Mouse (Mus musculus): ENCODE measurements around the gene Ppp1r3e. TPM values are rescaled to one million over a fixed set of nuclear protein-coding genes. Genes with fewer than 3 reads are reported as not detected.

Ppp1r3e gene
- polyA plus RNA-seq, 1 experiment = 5.4 TPM

DNA sequence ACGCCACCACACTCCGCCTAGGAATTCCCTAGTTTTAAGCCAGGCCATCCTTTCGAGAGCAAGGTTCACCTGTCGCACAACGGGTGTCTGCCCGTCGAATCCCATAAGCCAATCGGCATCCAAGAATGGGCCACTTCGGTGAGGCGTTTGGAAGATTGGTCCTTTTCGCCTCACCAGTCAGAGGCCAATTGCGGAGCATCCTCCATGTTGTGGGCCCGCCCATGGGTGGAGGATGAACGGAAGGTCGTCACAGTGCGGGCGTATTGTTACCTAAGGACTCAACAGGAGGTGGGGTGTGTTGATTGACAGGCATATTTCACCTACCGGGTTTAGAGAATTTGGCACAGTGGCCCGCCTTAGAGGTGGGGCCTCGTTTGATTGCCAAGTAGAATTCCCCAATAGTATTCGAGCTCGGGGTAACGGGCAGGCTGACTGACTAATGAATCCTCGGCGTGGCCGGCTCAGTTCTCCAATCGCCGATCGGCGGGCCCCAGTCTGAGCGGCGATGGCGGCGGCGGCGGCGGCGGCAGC is 16.4 kb upstream of the Ppp1r3e start:
- peak overlapping the region; percentile 99 for H3K4me3 ChIP-seq (ENCODE audit: control insufficient read depth, low read depth, low read length)
- peak overlapping the region; percentile 99 for H3K27ac ChIP-seq (ENCODE audit: control insufficient read depth, insufficient read depth, low read depth, low read length)
- peaks cover 6% of the 10 kb centered on the region for H3K4me1 ChIP-seq (ENCODE audit: control insufficient read depth, insufficient read depth, low read length)
- H3K36me3 ChIP-seq (ENCODE audit: control insufficient read depth, insufficient read depth, low read length) = peaks cover 5% of the 10 kb centered on the region
- H3K27me3 ChIP-seq (ENCODE audit: control insufficient read depth, insufficient read depth, low read length) = no peaks in the 10 kb centered on the region
- 0 out of 2 replicates have a peak, but pooled peaks have one; percentile 26 for TF ChIP-seq CTCF (IDR thresholded peaks at IDR 0.05; ENCODE audit: control insufficient read depth, insufficient read depth, insufficient replicate concordance, low read depth, low read length)
- TF ChIP-seq POLR2A (IDR thresholded peaks at IDR 0.05; ENCODE audit: control insufficient read depth, low read depth, low read length) = peak; percentile 97

DNA sequence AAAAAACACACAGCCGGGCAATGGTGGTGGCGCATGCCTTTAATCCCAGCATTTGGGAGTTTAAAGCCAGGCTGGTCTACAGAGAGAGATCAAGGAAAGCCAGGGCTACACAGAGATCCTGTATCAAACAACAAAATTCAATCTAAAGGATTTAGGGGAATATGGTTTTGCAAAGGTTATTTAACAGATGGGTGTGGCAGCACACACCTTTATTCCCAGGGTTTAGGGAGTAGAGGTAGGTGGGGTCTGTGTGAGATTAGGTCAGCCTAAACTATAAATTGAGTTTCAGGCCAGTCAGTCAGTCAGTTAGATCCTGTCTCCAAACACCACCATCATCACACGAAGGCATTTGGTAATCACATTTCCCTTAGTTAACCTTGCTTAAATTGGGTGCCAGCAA is 14.8 kb upstream of the Ppp1r3e start, which contains the start of gene Pabpn1:
TSS of gene Pabpn1 (plus strand) at position 301 of the 400 bp plus-strand sequence.
- peak within 1 kb of the TSS; percentile 99 for H3K27ac ChIP-seq (ENCODE audit: control insufficient read depth, insufficient read depth, low read depth, low read length)
- TF ChIP-seq POLR2A (IDR thresholded peaks at IDR 0.05; ENCODE audit: control insufficient read depth, low read depth, low read length) (no peak), CTCF (IDR thresholded peaks at IDR 0.05; ENCODE audit: control insufficient read depth, insufficient read depth, insufficient replicate concordance, low read depth, low read length) (no peak)
- H3K36me3 ChIP-seq (ENCODE audit: control insufficient read depth, insufficient read depth, low read length) = peaks cover 3% of the 10 kb centered on the region; the same call in 1 of the 2 replicates
- peaks cover 2% of the 10 kb centered on the region for H3K4me1 ChIP-seq (ENCODE audit: control insufficient read depth, insufficient read depth, low read length)
- H3K4me3 ChIP-seq (ENCODE audit: control insufficient read depth, low read depth, low read length) = peak within 1 kb of the TSS; percentile 99
- no peaks in the 10 kb centered on the region for H3K27me3 ChIP-seq (ENCODE audit: control insufficient read depth, insufficient read depth, low read length)

DNA sequence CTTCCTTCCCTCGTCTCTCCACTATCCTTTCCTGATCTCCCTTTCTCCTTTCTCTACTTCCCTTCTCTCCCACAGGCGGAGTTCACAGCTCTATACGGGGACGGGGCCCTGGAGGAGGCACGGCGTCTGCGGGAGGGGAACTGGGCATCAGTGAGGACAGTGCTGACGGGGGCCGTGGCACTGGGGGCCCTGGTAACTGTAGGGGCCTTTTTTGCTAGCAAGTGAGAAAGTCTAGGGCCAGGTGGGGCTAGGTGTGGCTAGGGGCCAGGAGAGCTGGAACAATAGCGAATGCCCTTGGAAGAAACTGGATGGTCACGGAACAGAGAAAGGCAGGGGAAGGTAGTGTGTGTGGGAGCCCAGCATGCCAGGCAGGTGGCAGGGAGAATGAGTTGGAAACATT is 8.0 kb upstream of the Ppp1r3e start:
- Histone ChIP-seq H3K27me3 (ENCODE audit: control insufficient read depth, insufficient read depth, low read length) (no peaks in the 10 kb centered on the region), H3K27ac (ENCODE audit: control insufficient read depth, insufficient read depth, low read depth, low read length) (peak overlapping the region; percentile 50), H3K36me3 (ENCODE audit: control insufficient read depth, insufficient read depth, low read length) (no peaks in the 10 kb centered on the region), H3K4me1 (ENCODE audit: control insufficient read depth, insufficient read depth, low read length) (peaks cover 5% of the 10 kb centered on the region), H3K4me3 (ENCODE audit: control insufficient read depth, low read depth, low read length) (no peak overlapping the region)
- TF ChIP-seq CTCF (IDR thresholded peaks at IDR 0.05; ENCODE audit: control insufficient read depth, insufficient read depth, insufficient replicate concordance, low read depth, low read length) (no peak), POLR2A (IDR thresholded peaks at IDR 0.05; ENCODE audit: control insufficient read depth, low read depth, low read length) (0 out of 2 replicates have a peak, but pooled peaks have one; percentile 23)

DNA sequence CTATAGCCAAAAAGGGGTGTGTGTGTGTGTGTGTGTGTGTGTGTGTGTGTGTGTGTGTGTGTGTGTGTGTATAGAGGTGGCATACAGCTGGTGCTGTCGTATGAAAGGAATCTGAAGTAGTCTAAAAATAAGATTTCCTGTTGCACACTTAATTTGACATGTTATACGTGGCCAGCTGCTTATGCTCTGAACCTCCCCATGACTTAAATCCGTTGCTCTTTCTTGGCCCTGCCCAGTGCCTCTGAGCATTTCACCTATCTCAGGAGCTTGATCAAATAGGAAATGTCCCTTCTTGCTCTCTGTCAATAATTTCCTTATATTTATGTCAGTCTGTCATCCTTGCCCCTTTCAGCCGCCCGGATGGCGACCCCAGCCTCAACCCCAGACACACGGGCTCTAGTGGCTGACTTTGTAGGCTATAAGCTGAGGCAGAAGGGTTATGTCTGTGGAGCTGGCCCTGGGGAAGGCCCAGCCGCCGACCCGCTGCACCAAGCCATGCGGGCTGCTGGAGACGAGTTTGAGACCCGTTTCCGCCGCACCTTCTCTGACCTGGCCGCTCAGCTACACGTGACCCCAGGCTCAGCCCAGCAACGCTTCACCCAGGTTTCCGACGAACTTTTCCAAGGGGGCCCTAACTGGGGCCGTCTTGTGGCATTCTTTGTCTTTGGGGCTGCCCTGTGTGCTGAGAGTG is 6.8 kb upstream of the Ppp1r3e start:
- Histone ChIP-seq H3K27ac (ENCODE audit: control insufficient read depth, insufficient read depth, low read depth, low read length) (peak overlapping the region; percentile 87), H3K36me3 (ENCODE audit: control insufficient read depth, insufficient read depth, low read length) (no peaks in the 10 kb centered on the region), H3K27me3 (ENCODE audit: control insufficient read depth, insufficient read depth, low read length) (no peaks in the 10 kb centered on the region), H3K4me3 (ENCODE audit: control insufficient read depth, low read depth, low read length) (peak overlapping the region; percentile 82), H3K4me1 (ENCODE audit: control insufficient read depth, insufficient read depth, low read length) (peaks cover 5% of the 10 kb centered on the region)
- TF ChIP-seq CTCF (IDR thresholded peaks at IDR 0.05; ENCODE audit: control insufficient read depth, insufficient read depth, insufficient replicate concordance, low read depth, low read length) (no peak), POLR2A (IDR thresholded peaks at IDR 0.05; ENCODE audit: control insufficient read depth, low read depth, low read length) (no peak; the same call in 1 of the 2 replicates)

DNA sequence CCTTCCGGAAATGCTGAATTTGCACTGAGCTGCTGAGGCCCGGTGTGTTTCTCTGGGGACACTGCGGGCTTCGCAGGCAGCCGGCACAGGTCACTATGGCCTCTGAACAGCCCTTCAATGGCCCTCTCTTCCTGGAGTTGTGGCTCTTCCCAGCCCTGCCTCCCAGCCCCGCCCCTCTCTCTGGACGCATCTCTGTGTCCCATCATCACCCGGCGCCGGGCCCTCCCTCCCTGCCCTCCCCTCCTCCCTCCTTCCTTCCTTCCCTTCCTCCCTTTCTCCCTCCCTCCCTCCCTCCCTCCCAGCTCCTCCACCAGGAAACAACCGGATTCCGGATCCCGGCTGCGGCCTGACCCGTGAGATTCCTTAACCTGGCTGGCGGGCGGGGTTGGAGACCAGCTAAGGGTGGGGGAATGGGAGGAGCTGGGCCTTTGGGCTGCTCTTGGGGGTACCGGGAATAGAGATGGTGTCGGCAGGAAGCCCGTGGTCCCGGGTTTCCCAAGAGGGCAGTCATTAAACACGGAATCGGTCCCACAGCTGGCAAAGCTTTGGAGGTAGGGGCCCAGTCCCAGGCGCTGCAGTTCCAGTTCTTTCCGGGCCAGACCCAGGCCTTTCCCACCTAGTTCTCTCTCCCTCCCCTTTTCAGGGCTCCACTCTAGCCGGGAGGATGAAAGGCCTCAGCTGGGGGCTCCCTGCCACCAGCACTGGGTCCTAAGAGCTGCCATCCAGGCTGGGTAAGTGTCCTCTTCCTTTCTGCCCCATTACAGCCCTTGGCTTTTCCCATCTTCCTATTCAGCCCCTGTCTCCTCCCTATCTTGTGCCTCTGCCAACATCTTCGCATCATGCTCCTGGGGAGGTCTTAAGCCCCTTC is 6.0 kb upstream of the Ppp1r3e start, which contains the start of the genes Bcl2l2 and Gm20521:
TSS of gene Bcl2l2 (plus strand) at position 224 of the 868 bp plus-strand sequence.
TSS of gene Gm20521 (plus strand) at position 288 of the 868 bp plus-strand sequence.
- Histone ChIP-seq H3K4me3 (ENCODE audit: control insufficient read depth, low read depth, low read length) (peak within 1 kb of the TSS; percentile 82), H3K36me3 (ENCODE audit: control insufficient read depth, insufficient read depth, low read length) (no peaks in the 10 kb centered on the region), H3K27me3 (ENCODE audit: control insufficient read depth, insufficient read depth, low read length) (no peaks in the 10 kb centered on the region), H3K27ac (ENCODE audit: control insufficient read depth, insufficient read depth, low read depth, low read length) (peak within 1 kb of the TSS; percentile 87), H3K4me1 (ENCODE audit: control insufficient read depth, insufficient read depth, low read length) (peaks cover 5% of the 10 kb centered on the region)
- no peak for TF ChIP-seq CTCF (IDR thresholded peaks at IDR 0.05; ENCODE audit: control insufficient read depth, insufficient read depth, insufficient replicate concordance, low read depth, low read length)
- TF ChIP-seq POLR2A (IDR thresholded peaks at IDR 0.05; ENCODE audit: control insufficient read depth, low read depth, low read length) = peak; percentile 69

DNA sequence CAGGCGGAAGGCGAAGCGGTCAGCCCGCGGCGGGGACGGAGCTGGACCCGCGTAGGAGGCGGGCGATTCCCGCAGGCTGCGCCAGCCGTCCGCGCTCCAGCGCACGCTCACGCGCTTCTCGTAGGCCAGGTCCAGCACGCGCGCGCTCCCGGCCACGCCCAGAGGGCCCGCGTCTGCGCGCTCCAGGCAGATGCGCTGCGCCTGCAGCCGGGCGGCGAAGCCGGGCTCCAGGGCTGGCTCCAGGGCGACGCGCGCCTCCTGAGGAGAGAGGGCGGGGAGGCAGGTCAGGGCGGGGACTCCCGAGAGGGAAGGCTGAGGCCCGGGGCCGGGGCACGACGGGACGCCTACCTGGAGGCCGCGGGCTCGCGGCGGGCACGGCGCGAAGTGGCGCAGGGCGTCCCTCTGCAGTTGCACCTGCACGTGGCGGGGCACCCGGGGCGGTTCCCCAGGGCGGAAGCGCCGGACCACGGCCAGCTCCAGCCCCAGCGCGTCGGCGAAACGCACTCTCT is 757 bp downstream of the Ppp1r3e start:
- Histone ChIP-seq H3K27me3 (ENCODE audit: control insufficient read depth, insufficient read depth, low read length) (no peaks in the 10 kb centered on the region), H3K4me3 (ENCODE audit: control insufficient read depth, low read depth, low read length) (peak overlapping the region; percentile 92), H3K4me1 (ENCODE audit: control insufficient read depth, insufficient read depth, low read length) (peaks cover 9% of the 10 kb centered on the region), H3K27ac (ENCODE audit: control insufficient read depth, insufficient read depth, low read depth, low read length) (peak overlapping the region; percentile 84), H3K36me3 (ENCODE audit: control insufficient read depth, insufficient read depth, low read length) (no peaks in the 10 kb centered on the region)
- TF ChIP-seq CTCF (IDR thresholded peaks at IDR 0.05; ENCODE audit: control insufficient read depth, insufficient read depth, insufficient replicate concordance, low read depth, low read length) (no peak), POLR2A (IDR thresholded peaks at IDR 0.05; ENCODE audit: control insufficient read depth, low read depth, low read length) (peak; percentile 56)
